Comparison of ENCODE assay signal across 20 mouse cellular contexts in genomic region chr17:42029452-42029851, GRCm38 (mm10).
DNase-seq lines count a peak whose midpoint lies in the region; ATAC-seq and TF ChIP-seq lines count a peak whose summit lies in the region.
"Had no signal": no experiment of that assay in that cellular context is flagged by ENCODE, and none has a peak within 500 bp of the region (broad histone marks: within the 10 kb centered on the region; RNA-seq: fewer than 3 reads in every experiment).

No protein-coding gene starts in this region.

- no peak overlapping the region for H3K4me3 ChIP-seq in hindbrain, postnatal 0 days (ENCODE audit: low read length)
- H3K4me3 ChIP-seq in hindbrain, embryonic 12.5 days = no peak overlapping the region
- no peak overlapping the region for H3K4me3 ChIP-seq in embryonic facial prominence, embryonic 11.5 days (ENCODE audit: low read depth, low read length)
- H3K4me3 ChIP-seq: heart, embryonic 15.5 days; kidney, embryonic 15.5 days; limb, embryonic 15.5 days; liver, embryonic 15.5 days had no signal

- DNase-seq in embryo, embryonic 10.5 days (ENCODE audit: low spot score) = peak; percentile 3
- DNase-seq in embryo, embryonic 10 days (ENCODE audit: low spot score) = no peak
- peak; percentile 39 for DNase-seq in hindbrain, postnatal 0 days (ENCODE audit: low spot score)
- DNase-seq in brain, adult 2 months (ENCODE audit: low read depth, low spot score) = peak; percentile 40
- DNase-seq in embryonic facial prominence, embryonic 11.5 days (ENCODE audit: low spot score) = peak; percentile 7
- DNase-seq in left cerebral cortex, postnatal 14 days (ENCODE audit: low spot score in 2 of 2) = no peak
- DNase-seq: adrenal gland, postnatal 36 days; forebrain, postnatal 0 days; gastrocnemius, postnatal 36 days; heart, postnatal 4 days; kidney, postnatal 4 days; layer of hippocampus, adult 9-11 months; right cerebral cortex, postnatal 4 days; thymus, adult 2 months had no signal

- H3K9me3 ChIP-seq in hindbrain, postnatal 0 days (ENCODE audit: low read length) = no peaks in the 10 kb centered on the region
- H3K9me3 ChIP-seq in hindbrain, embryonic 12.5 days (replicated peaks) = no peaks in the 10 kb centered on the region
- no peaks in the 10 kb centered on the region for H3K9me3 ChIP-seq in embryonic facial prominence, embryonic 11.5 days (replicated peaks; ENCODE audit: control insufficient read depth, low read length)
- H3K9me3 ChIP-seq: heart, embryonic 15.5 days; kidney, embryonic 15.5 days; limb, embryonic 15.5 days; liver, embryonic 15.5 days had no signal

- TF ChIP-seq CTCF in hindbrain, postnatal 0 days (IDR thresholded peaks at IDR 0.05; ENCODE audit: low read depth) = no peak

- H3K4me1 ChIP-seq in hindbrain, postnatal 0 days (ENCODE audit: insufficient read depth, low read length) = no peaks in the 10 kb centered on the region
- no peaks in the 10 kb centered on the region for H3K4me1 ChIP-seq in hindbrain, embryonic 12.5 days
- H3K4me1 ChIP-seq in embryonic facial prominence, embryonic 11.5 days (ENCODE audit: control insufficient read depth, insufficient read depth, low read length) = no peaks in the 10 kb centered on the region
- H3K4me1 ChIP-seq: heart, embryonic 15.5 days; kidney, embryonic 15.5 days; limb, embryonic 15.5 days; liver, embryonic 15.5 days had no signal

- no peaks in the 10 kb centered on the region for H3K36me3 ChIP-seq in hindbrain, postnatal 0 days (ENCODE audit: insufficient read depth, low read length)
- H3K36me3 ChIP-seq in hindbrain, embryonic 12.5 days = no peaks in the 10 kb centered on the region
- no peaks in the 10 kb centered on the region for H3K36me3 ChIP-seq in embryonic facial prominence, embryonic 11.5 days (replicated peaks; ENCODE audit: control insufficient read depth, insufficient read depth, low read depth, low read length)
- H3K36me3 ChIP-seq: heart, embryonic 15.5 days; kidney, embryonic 15.5 days; limb, embryonic 15.5 days; liver, embryonic 15.5 days had no signal

- 34% methylated on average over 3 of the region's 3 CpGs for WGBS in hindbrain, postnatal 0 days
- WGBS in hindbrain, embryonic 12.5 days = 73% methylated on average over 3 of the region's 3 CpGs
- 51% methylated on average over 3 of the region's 3 CpGs for WGBS in embryonic facial prominence, embryonic 11.5 days

- no peak overlapping the region for H3K9ac ChIP-seq in hindbrain, postnatal 0 days (replicated peaks; ENCODE audit: low read length)
- no peak overlapping the region for H3K9ac ChIP-seq in hindbrain, embryonic 12.5 days
- H3K9ac ChIP-seq in embryonic facial prominence, embryonic 11.5 days (replicated peaks; ENCODE audit: low read length) = no peak overlapping the region
- H3K9ac ChIP-seq: forebrain, postnatal 0 days; heart, embryonic 15.5 days; kidney, embryonic 15.5 days; limb, embryonic 15.5 days; liver, embryonic 15.5 days had no signal

- H3K4me2 ChIP-seq in hindbrain, postnatal 0 days (ENCODE audit: low read depth, low read length) = no peak overlapping the region
- H3K4me2 ChIP-seq in hindbrain, embryonic 12.5 days (replicated peaks) = no peak overlapping the region
- no peak overlapping the region for H3K4me2 ChIP-seq in embryonic facial prominence, embryonic 11.5 days (ENCODE audit: low read depth, low read length)
- H3K4me2 ChIP-seq: heart, embryonic 15.5 days; kidney, embryonic 15.5 days; limb, embryonic 15.5 days; liver, embryonic 15.5 days had no signal

- ATAC-seq in hindbrain, postnatal 0 days = no peak
- ATAC-seq in hindbrain, embryonic 12.5 days (ENCODE audit: low FRiP score) = no peak
- no peak for ATAC-seq in embryonic facial prominence, embryonic 11.5 days (replicated peaks; ENCODE audit: insufficient number of reproducible peaks, low FRiP score, low TSS enrichment, low read depth)
- ATAC-seq: forebrain, postnatal 0 days had no signal

- no peaks in the 10 kb centered on the region for H3K27me3 ChIP-seq in hindbrain, postnatal 0 days (ENCODE audit: insufficient read depth, low read length)
- no peaks in the 10 kb centered on the region for H3K27me3 ChIP-seq in hindbrain, embryonic 12.5 days
- no peaks in the 10 kb centered on the region for H3K27me3 ChIP-seq in embryonic facial prominence, embryonic 11.5 days (ENCODE audit: control insufficient read depth, insufficient read depth, low read length)
- H3K27me3 ChIP-seq: heart, embryonic 15.5 days; kidney, embryonic 15.5 days; limb, embryonic 15.5 days; liver, embryonic 15.5 days had no signal

- intact Hi-C loops in left cerebral cortex, postnatal 14 days (cut with DNase I) = no loop called here

- H3K27ac ChIP-seq in hindbrain, postnatal 0 days = no peak overlapping the region
- no peak overlapping the region for H3K27ac ChIP-seq in hindbrain, embryonic 12.5 days
- no peak overlapping the region for H3K27ac ChIP-seq in embryonic facial prominence, embryonic 11.5 days (replicated peaks; ENCODE audit: low read depth, low read length)
- H3K27ac ChIP-seq: heart, embryonic 15.5 days; kidney, embryonic 15.5 days; limb, embryonic 15.5 days; liver, embryonic 15.5 days; macrophage had no signal

Comparison
In these comparisons a context has a peak if more than half of its experiments do, and no peak if none do; other contexts are left out.
1. DNase-seq: peak in embryo, embryonic 10.5 days (single experiment), hindbrain, postnatal 0 days (single experiment), brain, adult 2 months (single experiment) and embryonic facial prominence, embryonic 11.5 days (single experiment); none in embryo, embryonic 10 days (single experiment) and left cerebral cortex, postnatal 14 days (0 of 2).